Mouse (Mus musculus) forebrain, embryonic 13.5 days (tissue): ENCODE measurements around the gene Olfr101. TPM values are rescaled to one million over a fixed set of nuclear protein-coding genes. Genes with fewer than 3 reads are reported as not detected.
A peak's percentile ranks its signal among the peaks of the same experiment; 100 is the strongest.

ENCODE experiments used
- ATAC-seq: fragments of 200-750 bp; cut with Nextera tagmentation; 2 replicates; pipeline ENCODE4 v1.8.0; 2017
- H3K27ac ChIP-seq: fragments of 300-500 bp; sonication (generic); 2 replicates; pipeline ENCODE4 v1.5.1; 2015; ENCODE audit warnings: inconsistent platforms, mild to moderate bottlenecking, moderate library complexity
- H3K27me3 ChIP-seq: fragments of 300-500 bp; sonication (generic); 2 replicates; pipeline ENCODE4 v1.6.1; 2015; ENCODE audit warnings: mild to moderate bottlenecking, inconsistent platforms
- H3K36me3 ChIP-seq: fragments of 300-500 bp; sonication (generic); 2 replicates; pipeline ENCODE4 v1.6.1; 2015; ENCODE audit warnings: mild to moderate bottlenecking, inconsistent platforms; ENCODE audit not compliant: poor library complexity, severe bottlenecking
- H3K4me1 ChIP-seq: fragments of 300-500 bp; sonication (generic); 2 replicates; pipeline ENCODE4 v1.6.1; 2015; ENCODE audit warnings: inconsistent platforms
- H3K4me2 ChIP-seq: fragments of 300-500 bp; sonication (generic); 2 replicates; pipeline ENCODE4 v1.6.1; 2015; ENCODE audit warnings: inconsistent platforms, mild to moderate bottlenecking, moderate library complexity
- H3K4me3 ChIP-seq: fragments of 300-500 bp; sonication (generic); 2 replicates; pipeline ENCODE4 v1.5.1; 2015; ENCODE audit warnings: mild to moderate bottlenecking, inconsistent platforms
- H3K9ac ChIP-seq: fragments of 300-500 bp; sonication (generic); 2 replicates; pipeline ENCODE4 v1.6.1; 2015; ENCODE audit warnings: mild to moderate bottlenecking, inconsistent platforms
- H3K9me3 ChIP-seq: fragments of 300-500 bp; sonication (generic); replicated peaks from 2 replicates; pipeline ENCODE4 v1.6.1; 2016; ENCODE audit warnings: inconsistent platforms
- WGBS: fragments of 180-500 bp; shearing (Covaris S2); methylation state at CpG from one replicate; pipeline ENCODE4 v1.1.7; 2015; 5-methylcytosine and 5-hydroxymethylcytosine counted together
- polyA plus RNA-seq: library from polyadenylated mRNA; unstranded; fragments of >200 nt; fragmentation: Nextera tagmentation; extraction: Ambion mirVana; gene quantifications from 2 replicates; pipeline ENCODE4 v1.2.1, GENCODE M21; 2015

Gene Olfr101
- polyA plus RNA-seq: not detected in 2 replicates

GRCm38 (mm10) chr17:37304213-37304612, at the start of gene Olfr101:
Gene Olfr101, minus strand, starts transcription at chr17:37304313.
- Histone ChIP-seq H3K36me3 (no peaks in the 10 kb centered on the region), H3K4me3 (no peak within 1 kb of the TSS), H3K4me2 (no peak within 1 kb of the TSS), H3K27me3 (no peaks in the 10 kb centered on the region), H3K4me1 (no peaks in the 10 kb centered on the region), H3K9ac (no peak within 1 kb of the TSS), H3K9me3 (no peaks in the 10 kb centered on the region), H3K27ac (no peak within 1 kb of the TSS)
- 92% methylated on average over 4 of the region's 4 CpGs for WGBS
- no peak for ATAC-seq

- Histone ChIP-seq H3K9ac (no peak within 1 kb of the TSS), H3K27ac (no peak within 1 kb of the TSS), H3K36me3 (no peaks in the 10 kb centered on the region), H3K4me1 (no peaks in the 10 kb centered on the region), H3K27me3 (no peaks in the 10 kb centered on the region), H3K9me3 (no peaks in the 10 kb centered on the region), H3K4me3 (no peak within 1 kb of the TSS), H3K4me2 (no peak within 1 kb of the TSS)
- 90% methylated on average over 2 of the region's 2 CpGs for WGBS
- no peak for ATAC-seq
These were observed 35.5 kb upstream of the Olfr101 start, which contains the start of gene Olfr103 for GRCm38 (mm10) chr17:37339598-37339997. Gene Olfr103, minus strand, starts transcription at chr17:37339698.

- Histone ChIP-seq H3K9ac (no peak within 1 kb of the TSS), H3K4me2 (no peak within 1 kb of the TSS), H3K4me3 (no peak within 1 kb of the TSS), H3K9me3 (no peaks in the 10 kb centered on the region; the same call in 1 of the 2 replicates), H3K36me3 (no peaks in the 10 kb centered on the region), H3K4me1 (no peaks in the 10 kb centered on the region), H3K27ac (no peak within 1 kb of the TSS), H3K27me3 (no peaks in the 10 kb centered on the region)
- no peak for ATAC-seq
These were observed 12.8 kb upstream of the Olfr101 start, which contains the start of gene Olfr102 for GRCm38 (mm10) chr17:37316954-37317353. Gene Olfr102, minus strand, starts transcription at chr17:37317054.

- Histone ChIP-seq H3K27ac (no peak overlapping the region), H3K4me1 (no peaks in the 10 kb centered on the region), H3K4me3 (no peak overlapping the region), H3K27me3 (no peaks in the 10 kb centered on the region), H3K9ac (no peak overlapping the region), H3K36me3 (no peaks in the 10 kb centered on the region), H3K9me3 (no peaks in the 10 kb centered on the region), H3K4me2 (no peak overlapping the region)
- ATAC-seq: no peak
- WGBS: 56% methylated on average over 2 of the region's 2 CpGs
These were observed 6.1 kb upstream of the Olfr101 start for GRCm38 (mm10) chr17:37310146-37310699.

GRCm38 (mm10) chr17:37308483-37308882, 4.4 kb upstream of the Olfr101 start:
- Histone ChIP-seq H3K27ac (no peak overlapping the region), H3K4me2 (no peak overlapping the region), H3K27me3 (no peaks in the 10 kb centered on the region), H3K36me3 (no peaks in the 10 kb centered on the region), H3K9me3 (no peaks in the 10 kb centered on the region), H3K4me3 (no peak overlapping the region), H3K9ac (no peak overlapping the region), H3K4me1 (no peaks in the 10 kb centered on the region)
- no peak for ATAC-seq
- WGBS: 46% methylated on average over 4 of the region's 4 CpGs

- no peak within 1 kb of the TSS for H3K9ac ChIP-seq
- ATAC-seq: no peak
- WGBS: 75% methylated on average over 1 of the region's 1 CpGs
- no peaks in the 10 kb centered on the region for H3K27me3 ChIP-seq
- H3K9me3 ChIP-seq: no peaks in the 10 kb centered on the region
- no peaks in the 10 kb centered on the region for H3K36me3 ChIP-seq
- H3K4me1 ChIP-seq: no peaks in the 10 kb centered on the region
- no peak within 1 kb of the TSS for H3K4me2 ChIP-seq
- no peak within 1 kb of the TSS for H3K4me3 ChIP-seq
- H3K27ac ChIP-seq: no peak within 1 kb of the TSS
These were observed 20.8 kb downstream of the Olfr101 start, which contains the start of gene Olfr99 for GRCm38 (mm10) chr17:37283360-37283759. Gene Olfr99, minus strand, starts transcription at chr17:37283460.

- Histone ChIP-seq H3K4me2 (no peak overlapping the region), H3K27ac (no peak overlapping the region), H3K9me3 (no peaks in the 10 kb centered on the region), H3K4me3 (no peak overlapping the region), H3K9ac (no peak overlapping the region), H3K27me3 (no peaks in the 10 kb centered on the region), H3K36me3 (no peaks in the 10 kb centered on the region), H3K4me1 (no peaks in the 10 kb centered on the region)
- 75% methylated on average over 1 of the region's 1 CpGs for WGBS
- ATAC-seq: no peak
These were observed 23.8 kb downstream of the Olfr101 start for GRCm38 (mm10) chr17:37280331-37280730.

GRCm38 (mm10) chr17:37276573-37276972, 27.5 kb downstream of the Olfr101 start:
- H3K4me3 ChIP-seq: no peak overlapping the region
- no peak overlapping the region for H3K9ac ChIP-seq
- no peak overlapping the region for H3K27ac ChIP-seq
- H3K4me1 ChIP-seq: no peaks in the 10 kb centered on the region
- no peaks in the 10 kb centered on the region for H3K36me3 ChIP-seq
- H3K27me3 ChIP-seq: no peaks in the 10 kb centered on the region
- no peak for ATAC-seq
- H3K4me2 ChIP-seq: no peak overlapping the region
- no peaks in the 10 kb centered on the region for H3K9me3 ChIP-seq

GRCm38 (mm10) chr17:37275626-37276248, 28.4 kb downstream of the Olfr101 start:
- Histone ChIP-seq H3K4me1 (no peaks in the 10 kb centered on the region), H3K27me3 (no peaks in the 10 kb centered on the region), H3K4me2 (no peak overlapping the region), H3K9me3 (no peaks in the 10 kb centered on the region), H3K9ac (no peak overlapping the region), H3K27ac (no peak overlapping the region), H3K4me3 (no peak overlapping the region), H3K36me3 (no peaks in the 10 kb centered on the region)
- 83% methylated on average over 2 of the region's 2 CpGs for WGBS
- ATAC-seq: no peak

GRCm38 (mm10) chr17:37270702-37271092, 33.4 kb downstream of the Olfr101 start:
- Histone ChIP-seq H3K36me3 (no peaks in the 10 kb centered on the region), H3K4me2 (peak overlapping the region; percentile 86), H3K9ac (no peak overlapping the region; the same call in 1 of the 2 replicates), H3K4me1 (peaks cover 4% of the 10 kb centered on the region; the same call in 1 of the 2 replicates), H3K9me3 (no peaks in the 10 kb centered on the region), H3K27me3 (no peaks in the 10 kb centered on the region), H3K27ac (no peak overlapping the region), H3K4me3 (peak overlapping the region; percentile 49)
- 71% methylated on average over 8 of the region's 8 CpGs for WGBS
- ATAC-seq: no peak

GRCm38 (mm10) chr17:37270058-37270701, 33.9 kb downstream of the Olfr101 start, which contains the start of gene H2-M3:
Gene H2-M3, plus strand, starts transcription at chr17:37270220.
- Histone ChIP-seq H3K36me3 (no peaks in the 10 kb centered on the region), H3K4me2 (peak within 1 kb of the TSS; percentile 86), H3K27me3 (no peaks in the 10 kb centered on the region), H3K4me1 (peaks cover 4% of the 10 kb centered on the region; the same call in 1 of the 2 replicates), H3K4me3 (peak within 1 kb of the TSS; percentile 49), H3K9me3 (no peaks in the 10 kb centered on the region), H3K9ac (peak within 1 kb of the TSS; percentile 58), H3K27ac (no peak within 1 kb of the TSS)
- peak; percentile 99 for ATAC-seq
- 4% methylated on average over 26 of the region's 26 CpGs for WGBS

GRCm38 (mm10) chr17:37263626-37264025, 40.5 kb downstream of the Olfr101 start, which contains the start of gene Olfr98:
Gene Olfr98, minus strand, starts transcription at chr17:37263749.
- Histone ChIP-seq H3K36me3 (no peaks in the 10 kb centered on the region), H3K27ac (no peak within 1 kb of the TSS), H3K4me3 (no peak within 1 kb of the TSS), H3K9me3 (no peaks in the 10 kb centered on the region), H3K4me1 (no peaks in the 10 kb centered on the region), H3K9ac (no peak within 1 kb of the TSS), H3K4me2 (no peak within 1 kb of the TSS), H3K27me3 (no peaks in the 10 kb centered on the region)
- 90% methylated on average over 1 of the region's 1 CpGs for WGBS
- no peak for ATAC-seq
